Mouse (Mus musculus) neutrophil, adult 65 days (primary cell): ENCODE results near the gene Slc25a48. TPM values are rescaled to one million over a fixed set of nuclear protein-coding genes. Genes with fewer than 3 reads are reported as not detected.

Experiments
- total RNA-seq: library from RNA; stranded (reverse); gene quantifications from 2 replicates; pipeline ENCODE4 v1.2.4, GENCODE M21; 2023

Gene Slc25a48
- not detected in 2 replicates for total RNA-seq

DNA sequence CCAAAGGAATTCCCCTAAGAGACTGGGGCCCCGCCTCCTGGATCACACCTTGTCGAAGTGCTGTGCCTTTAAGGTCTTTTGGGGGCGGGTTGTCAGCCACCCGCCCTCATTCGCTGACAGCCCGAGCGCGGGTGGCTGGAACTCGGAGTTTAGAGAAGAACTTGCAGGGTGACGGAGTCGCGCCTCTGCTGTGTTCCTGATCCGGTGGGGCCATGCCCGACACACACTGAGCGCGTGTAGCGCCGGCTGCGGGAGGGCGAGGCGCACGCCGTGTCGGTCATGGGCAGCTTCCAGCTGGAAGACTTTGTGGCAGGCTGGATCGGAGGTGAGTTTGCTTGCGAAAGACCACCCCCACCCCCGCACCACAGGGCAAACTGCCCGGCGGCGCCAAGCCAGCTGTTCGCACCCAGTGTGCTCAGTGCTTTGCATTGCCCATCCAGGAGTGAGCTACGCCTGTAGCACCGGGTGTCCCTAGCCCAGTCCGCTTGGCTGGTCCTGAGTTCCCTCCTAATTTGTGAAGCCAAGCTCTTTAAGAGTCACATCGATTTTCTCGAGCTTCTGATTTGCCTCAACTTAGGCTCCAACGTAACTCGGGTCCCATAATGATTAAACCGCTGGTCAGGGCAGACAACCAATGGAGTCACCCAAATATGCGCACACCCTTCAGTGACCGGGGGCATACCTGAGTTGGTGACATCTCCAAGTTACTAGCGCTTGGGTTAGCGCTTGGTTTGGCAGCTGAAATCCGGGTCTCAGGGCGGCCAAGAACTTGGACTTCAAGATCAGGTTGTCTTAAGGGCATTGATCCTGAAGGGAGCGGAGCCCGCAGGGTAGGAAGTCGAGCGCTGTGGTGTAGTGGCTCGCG, at the start of gene Slc25a48:
Slc25a48 (plus strand) TSS at position 145 of the 865 bp plus-strand sequence.

DNA sequence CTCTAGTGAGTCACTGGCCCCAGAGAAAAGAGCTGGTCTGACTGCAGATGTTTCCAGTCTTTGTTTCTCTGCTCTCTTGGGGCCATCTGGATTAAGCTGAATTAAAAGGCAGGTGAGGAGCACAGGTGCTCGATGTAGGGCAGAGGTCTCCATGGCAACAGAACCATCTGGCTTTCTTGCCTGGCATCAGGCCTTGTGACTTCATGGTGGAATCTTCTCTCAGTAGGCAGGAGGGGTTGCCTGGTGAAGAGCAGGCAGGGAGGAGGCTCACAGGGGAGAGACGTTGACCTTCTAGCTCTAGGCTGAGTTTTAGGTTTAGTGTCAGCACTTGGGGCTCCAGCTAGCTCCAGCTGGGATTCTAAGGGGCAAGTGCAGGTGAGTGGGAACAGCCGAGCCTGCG, 11.8 kb upstream of the Slc25a48 start, which contains the start of gene Gm3045:
Gm3045 (plus strand) TSS at position 230 of the 400 bp plus-strand sequence.

DNA sequence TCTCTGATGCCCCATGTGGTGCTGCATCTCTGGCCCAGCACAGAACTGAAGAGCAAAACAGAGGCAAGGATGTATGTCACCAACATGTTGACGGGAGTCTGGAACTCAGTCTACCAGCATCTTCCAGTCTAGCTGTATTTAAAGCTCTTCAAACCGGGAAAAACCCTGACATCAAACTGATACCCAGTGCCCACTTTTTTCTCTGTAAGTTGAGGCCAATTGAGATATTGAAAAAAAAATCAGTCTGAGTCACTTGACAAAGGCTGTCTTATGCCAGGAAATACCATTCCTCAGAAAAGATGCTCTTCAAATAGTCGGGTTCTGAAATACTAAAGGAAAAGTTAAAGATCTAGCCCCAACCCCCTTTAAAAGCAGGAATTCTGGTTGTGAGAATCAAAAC, 44.0 kb downstream of the Slc25a48 start, which contains the start of gene Il9:
Il9 (minus strand) TSS at position 101 of the 400 bp plus-strand sequence.

DNA sequence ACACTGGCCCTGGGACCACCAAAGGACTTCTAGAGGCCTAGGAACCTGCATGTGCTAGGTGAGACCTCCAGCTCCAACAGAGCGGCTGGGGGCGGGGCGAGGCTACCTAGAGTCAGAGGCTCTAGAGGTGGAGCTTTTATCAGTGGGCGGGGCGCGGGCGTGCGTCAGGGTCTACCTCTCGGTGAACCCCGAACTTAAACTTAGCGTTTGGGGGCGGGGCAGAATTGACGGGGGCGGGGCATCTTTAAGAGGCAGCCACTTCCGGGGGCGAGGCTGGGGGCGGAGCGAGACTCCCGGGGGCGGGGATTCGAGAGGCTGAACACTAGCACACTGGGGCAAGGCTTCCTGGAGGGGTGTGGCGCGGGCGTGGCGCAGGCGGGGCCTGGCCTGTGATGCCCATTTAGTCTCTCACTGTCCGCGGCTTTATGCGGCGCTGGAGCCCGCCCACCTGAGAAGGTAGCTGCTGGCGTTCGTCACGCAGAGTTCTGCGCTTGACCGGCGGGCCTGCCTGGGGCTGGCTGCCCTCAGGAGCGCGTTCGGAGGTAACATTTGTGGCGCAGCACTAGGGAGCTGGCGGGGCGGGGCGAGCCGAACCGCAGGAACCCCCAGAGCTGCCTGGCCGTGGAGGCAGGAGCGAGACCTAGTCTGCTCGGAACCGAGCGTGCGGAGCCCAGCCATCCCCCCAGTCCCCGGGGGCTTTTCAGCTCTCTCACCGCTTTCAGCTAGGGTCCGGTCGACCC, 84.1 kb downstream of the Slc25a48 start, which contains the start of gene Fbxl21:
Fbxl21 (plus strand) TSS at position 392 of the 740 bp plus-strand sequence.

Other genes with a start within 250 kb of the Slc25a48 start
- gene Neurog1, start 186.2 kb upstream of the Slc25a48 start, total RNA-seq: not detected in 2 replicates
- gene Cxcl14, start 141.8 kb upstream of the Slc25a48 start, total RNA-seq: not detected in 2 replicates
- not detected in 2 replicates for gene Gm3045, start 11.8 kb upstream of the Slc25a48 start, total RNA-seq
- gene Il9, start 43.9 kb downstream of the Slc25a48 start, total RNA-seq: not detected in 2 replicates
- gene Fbxl21, start 84.1 kb downstream of the Slc25a48 start, total RNA-seq: 0.25 and 0.73 TPM in 2 replicates
- gene Lect2, start 110.1 kb downstream of the Slc25a48 start, total RNA-seq: not detected in 2 replicates
- 382 and 386 TPM in 2 replicates for gene Tgfbi, start 171.2 kb downstream of the Slc25a48 start, total RNA-seq